Mouse (Mus musculus): Measurements from ENCODE around the gene Bcas1. TPM values are rescaled to one million over a fixed set of nuclear protein-coding genes. Genes with fewer than 3 reads are reported as not detected.

The Bcas1 gene
- 1.00 and 1.3 TPM in 2 replicates for polyA plus RNA-seq (2016; fragmentation: Nextera tagmentation; extraction: Ambion mirVana)

GRCm38 (mm10) chr2:170427704-170428103 is at the start of gene Bcas1:
Bcas1 (minus strand) TSS chr2:170427845.
- Histone ChIP-seq H3K27me3 (0 out of 2 replicates have a peak, but pooled peaks cover 3% of the 10 kb centered on the region), H3K9me3 (no peaks in the 10 kb centered on the region), H3K4me1 (no peaks in the 10 kb centered on the region), H3K9ac (no peak within 1 kb of the TSS), H3K36me3 (replicated peaks) (no peaks in the 10 kb centered on the region), H3K4me2 (no peak within 1 kb of the TSS), H3K27ac (no peak within 1 kb of the TSS), H3K4me3 (replicated peaks) (no peak within 1 kb of the TSS)
- ATAC-seq (ENCODE audit: low FRiP score), result no peak
- whole genome bisulfite sequencing, result 84% methylated on average over 8 of the region's 8 CpGs

- no peak for ATAC-seq (ENCODE audit: low FRiP score)
- WGBS, result 84% methylated on average over 8 of the region's 8 CpGs
Observed at GRCm38 (mm10) chr2:170476643-170477042, 49.0 kb upstream of the Bcas1 start.

GRCm38 (mm10) chr2:170476215-170476614 is 48.6 kb upstream of the Bcas1 start:
- H3K9me3 ChIP-seq, result 0 out of 2 replicates have a peak, but pooled peaks cover 3% of the 10 kb centered on the region
- no peaks in the 10 kb centered on the region for H3K27me3 ChIP-seq
- no peak overlapping the region for H3K4me3 ChIP-seq (replicated peaks)
- H3K36me3 ChIP-seq (replicated peaks), result no peaks in the 10 kb centered on the region
- no peaks in the 10 kb centered on the region for H3K4me1 ChIP-seq
- WGBS, result 88% methylated on average over 11 of the region's 11 CpGs
- H3K9ac ChIP-seq, result no peak overlapping the region
- no peak overlapping the region for H3K27ac ChIP-seq
- H3K4me2 ChIP-seq, result no peak overlapping the region
- ATAC-seq (ENCODE audit: low FRiP score), result no peak

More at GRCm38 (mm10) chr2:170476643-170477042, 49.0 kb upstream of the Bcas1 start:
- H3K9me3 ChIP-seq, result 0 out of 2 replicates have a peak, but pooled peaks cover 3% of the 10 kb centered on the region
- no peak overlapping the region for H3K4me2 ChIP-seq
- no peak overlapping the region for H3K9ac ChIP-seq
- no peaks in the 10 kb centered on the region for H3K36me3 ChIP-seq (replicated peaks)
- H3K27ac ChIP-seq, result no peak overlapping the region
- no peaks in the 10 kb centered on the region for H3K27me3 ChIP-seq
- H3K4me3 ChIP-seq (replicated peaks), result no peak overlapping the region
- no peaks in the 10 kb centered on the region for H3K4me1 ChIP-seq

- H3K27me3 ChIP-seq, result peaks cover 3% of the 10 kb centered on the region; the same call in 1 of the 2 replicates
- 58% methylated on average over 3 of the region's 3 CpGs for WGBS
- H3K9me3 ChIP-seq, result 0 out of 2 replicates have a peak, but pooled peaks cover 3% of the 10 kb centered on the region
- H3K4me2 ChIP-seq, result no peak overlapping the region
- no peak overlapping the region for H3K4me3 ChIP-seq (replicated peaks)
- H3K36me3 ChIP-seq (replicated peaks), result no peaks in the 10 kb centered on the region
- no peak for ATAC-seq (ENCODE audit: low FRiP score)
- peaks cover 2% of the 10 kb centered on the region; the same call in 1 of the 2 replicates for H3K4me1 ChIP-seq
- H3K27ac ChIP-seq, result no peak overlapping the region
- no peak overlapping the region for H3K9ac ChIP-seq
Observed at GRCm38 (mm10) chr2:170475164-170475563, 47.5 kb upstream of the Bcas1 start.

- Histone ChIP-seq H3K27ac (no peak overlapping the region), H3K4me2 (no peak overlapping the region), H3K36me3 (replicated peaks) (no peaks in the 10 kb centered on the region), H3K9ac (no peak overlapping the region), H3K9me3 (0 out of 2 replicates have a peak, but pooled peaks cover 3% of the 10 kb centered on the region), H3K4me3 (replicated peaks) (no peak overlapping the region), H3K4me1 (peaks cover 11% of the 10 kb centered on the region), H3K27me3 (peaks cover 11% of the 10 kb centered on the region; the same call in 1 of the 2 replicates)
- no peak for ATAC-seq (ENCODE audit: low FRiP score)
- 95% methylated on average over 5 of the region's 5 CpGs for WGBS
Observed at GRCm38 (mm10) chr2:170474125-170474524, 46.5 kb upstream of the Bcas1 start.

GRCm38 (mm10) chr2:170470591-170470990 is 42.9 kb upstream of the Bcas1 start:
- ATAC-seq (ENCODE audit: low FRiP score), result no peak
- Histone ChIP-seq H3K4me1 (peaks cover 13% of the 10 kb centered on the region), H3K4me3 (replicated peaks) (no peak overlapping the region), H3K9ac (no peak overlapping the region), H3K9me3 (0 out of 2 replicates have a peak, but pooled peaks cover 3% of the 10 kb centered on the region), H3K27me3 (peaks cover 13% of the 10 kb centered on the region; the same call in 1 of the 2 replicates), H3K36me3 (replicated peaks) (no peaks in the 10 kb centered on the region), H3K27ac (no peak overlapping the region), H3K4me2 (no peak overlapping the region)
- WGBS, result 76% methylated on average over 5 of the region's 5 CpGs

GRCm38 (mm10) chr2:170469616-170470308 is 42.1 kb upstream of the Bcas1 start:
- no peak overlapping the region for H3K27ac ChIP-seq

GRCm38 (mm10) chr2:170468009-170468408 is 40.4 kb upstream of the Bcas1 start:
- Histone ChIP-seq H3K9me3 (no peaks in the 10 kb centered on the region), H3K9ac (no peak overlapping the region), H3K4me1 (peaks cover 13% of the 10 kb centered on the region), H3K4me2 (no peak overlapping the region), H3K36me3 (replicated peaks) (no peaks in the 10 kb centered on the region), H3K27me3 (peaks cover 13% of the 10 kb centered on the region; the same call in 1 of the 2 replicates), H3K27ac (no peak overlapping the region), H3K4me3 (replicated peaks) (no peak overlapping the region)
- no peak for ATAC-seq (ENCODE audit: low FRiP score)

More at GRCm38 (mm10) chr2:170469616-170470308, 42.1 kb upstream of the Bcas1 start:
- peaks cover 13% of the 10 kb centered on the region for H3K4me1 ChIP-seq
- peak overlapping the region; percentile 17 for H3K4me2 ChIP-seq
- ATAC-seq (ENCODE audit: low FRiP score), result peak; percentile 33; the same call in 1 of the 2 replicates
- no peak overlapping the region for H3K4me3 ChIP-seq (replicated peaks)
- H3K36me3 ChIP-seq (replicated peaks), result no peaks in the 10 kb centered on the region
- 0 out of 2 replicates have a peak, but pooled peaks cover 3% of the 10 kb centered on the region for H3K9me3 ChIP-seq
- no peak overlapping the region for H3K9ac ChIP-seq
- WGBS, result 10% methylated on average over 10 of the region's 10 CpGs
- H3K27me3 ChIP-seq, result peaks cover 13% of the 10 kb centered on the region; the same call in 1 of the 2 replicates

- H3K4me2 ChIP-seq, result no peak overlapping the region
- 48% methylated on average over 4 of the region's 4 CpGs for WGBS
- H3K27me3 ChIP-seq, result peaks cover 10% of the 10 kb centered on the region; the same call in 1 of the 2 replicates
- no peak overlapping the region for H3K4me3 ChIP-seq (replicated peaks)
- no peaks in the 10 kb centered on the region for H3K9me3 ChIP-seq
- no peak for ATAC-seq (ENCODE audit: low FRiP score)
- H3K4me1 ChIP-seq, result peaks cover 11% of the 10 kb centered on the region
- no peak overlapping the region for H3K27ac ChIP-seq
- H3K9ac ChIP-seq, result no peak overlapping the region
- H3K36me3 ChIP-seq (replicated peaks), result no peaks in the 10 kb centered on the region
Observed at GRCm38 (mm10) chr2:170464817-170465216, 37.2 kb upstream of the Bcas1 start.

- Histone ChIP-seq H3K9me3 (no peaks in the 10 kb centered on the region), H3K36me3 (replicated peaks) (no peaks in the 10 kb centered on the region), H3K27me3 (peaks cover 4% of the 10 kb centered on the region; the same call in 1 of the 2 replicates), H3K27ac (no peak overlapping the region), H3K4me2 (no peak overlapping the region), H3K4me1 (peaks cover 6% of the 10 kb centered on the region), H3K4me3 (replicated peaks) (no peak overlapping the region), H3K9ac (no peak overlapping the region)
- ATAC-seq (ENCODE audit: low FRiP score), result no peak
- WGBS, result 53% methylated on average over 7 of the region's 7 CpGs
Observed at GRCm38 (mm10) chr2:170461652-170462051, 34.0 kb upstream of the Bcas1 start.

GRCm38 (mm10) chr2:170459805-170460204 is 32.2 kb upstream of the Bcas1 start:
- no peak for ATAC-seq (ENCODE audit: low FRiP score)
- no peaks in the 10 kb centered on the region for H3K36me3 ChIP-seq (replicated peaks)
- H3K9ac ChIP-seq, result no peak overlapping the region
- H3K27me3 ChIP-seq, result peaks cover 4% of the 10 kb centered on the region; the same call in 1 of the 2 replicates
- 41% methylated on average over 9 of the region's 9 CpGs for WGBS
- H3K4me1 ChIP-seq, result peaks cover 6% of the 10 kb centered on the region
- no peak overlapping the region for H3K4me3 ChIP-seq (replicated peaks)
- H3K4me2 ChIP-seq, result no peak overlapping the region
- no peaks in the 10 kb centered on the region for H3K9me3 ChIP-seq
- no peak overlapping the region for H3K27ac ChIP-seq

GRCm38 (mm10) chr2:170459183-170459582 is 31.5 kb upstream of the Bcas1 start:
- no peak overlapping the region for H3K4me2 ChIP-seq
- no peaks in the 10 kb centered on the region for H3K9me3 ChIP-seq
- 68% methylated on average over 10 of the region's 10 CpGs for WGBS
- H3K27ac ChIP-seq, result no peak overlapping the region
- no peak overlapping the region for H3K4me3 ChIP-seq (replicated peaks)
- H3K27me3 ChIP-seq, result peaks cover 4% of the 10 kb centered on the region; the same call in 1 of the 2 replicates
- no peaks in the 10 kb centered on the region for H3K36me3 ChIP-seq (replicated peaks)
- no peak for ATAC-seq (ENCODE audit: low FRiP score)
- peaks cover 6% of the 10 kb centered on the region for H3K4me1 ChIP-seq
- no peak overlapping the region for H3K9ac ChIP-seq

All from forebrain, embryonic 12.5 days (tissue).